Mouse (Mus musculus) megakaryocyte, adult 5-6 weeks (primary cell): ENCODE measurements around the gene Ripply2. TPM values are rescaled to one million over a fixed set of nuclear protein-coding genes. Genes with fewer than 3 reads are reported as not detected.
A peak's percentile ranks its signal among the peaks of the same experiment; 100 is the strongest.
"Not testable (repeated sequence)": the region's sequence is repeated elsewhere in the genome, so short reads cannot be mapped to it uniquely, and the experiment has no call there.

Experiments
- ATAC-seq: 2 replicates; pipeline ENCODE4 v1.8.0; 2016; ENCODE audit warnings: mild to moderate bottlenecking, inconsistent platforms; ENCODE audit not compliant: poor library complexity, severe bottlenecking
- total RNA-seq, 2 experiments: library from RNA; stranded (forward) in 1 of 2; stranded (reverse) in 1 of 2; fragments of 153-499, 151-499 nt in 1 of 2; fragments of 221-1000, 200-1000 nt in 1 of 2; gene quantifications; 2 replicates each; pipeline versions ENCODE4 v1.2.3 to v1.2.4; 2015 to 2017

The Ripply2 gene
- total RNA-seq (2015) (not detected in 2 replicates), total RNA-seq (2017) (not detected in 2 replicates)

- no peak for ATAC-seq
These were observed at the start of gene Ripply2 for GRCm38 (mm10) chr9:87015288-87015937. TSS of gene Ripply2 (plus strand) at chr9:87015537.

DNA sequence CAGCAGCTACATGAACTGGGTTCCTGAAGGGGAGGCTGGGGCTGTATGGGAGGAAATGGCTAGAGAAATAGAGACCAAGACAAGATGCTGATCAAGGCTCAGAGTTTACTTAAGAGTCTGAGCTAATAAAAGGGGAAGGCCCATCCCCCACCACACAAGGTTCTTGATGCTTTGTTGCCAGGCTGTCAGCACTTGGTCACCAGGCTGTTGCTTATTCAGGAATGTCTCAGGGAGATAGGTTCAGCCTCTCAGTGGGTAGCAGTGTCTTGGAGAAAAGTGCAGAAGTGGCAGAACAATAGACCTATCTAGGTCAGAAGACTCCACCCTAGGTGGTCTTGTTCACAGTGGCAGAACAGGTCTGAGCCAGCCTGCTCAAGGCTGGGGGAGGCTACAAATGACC is 42.9 kb upstream of the Ripply2 start:
- not testable (repeated sequence) for ATAC-seq

DNA sequence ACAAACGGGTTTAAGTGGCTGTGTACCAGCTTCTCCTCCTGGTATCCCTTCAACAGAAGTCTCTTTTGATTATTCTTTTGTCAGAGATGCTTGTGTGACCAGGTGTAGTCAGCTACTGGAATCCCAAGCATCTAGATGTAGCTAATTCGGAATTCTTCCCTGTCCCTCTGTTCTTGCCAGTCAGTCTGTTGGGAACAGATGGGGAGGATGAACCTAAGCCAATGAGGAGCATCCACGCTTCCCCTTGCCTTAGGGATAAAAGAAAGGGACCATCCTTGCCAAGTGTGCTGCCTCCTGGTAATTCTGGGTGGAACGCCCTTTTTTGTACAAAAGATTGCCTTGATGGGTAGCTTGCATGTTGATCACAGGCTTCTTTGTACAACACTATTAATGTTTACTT is 41.8 kb upstream of the Ripply2 start:
- ATAC-seq, result no peak

GRCm38 (mm10) chr9:86976896-86977295 is 38.4 kb upstream of the Ripply2 start:
- no peak for ATAC-seq

- ATAC-seq, result no peak
These were observed 37.0 kb upstream of the Ripply2 start for GRCm38 (mm10) chr9:86978257-86978907.

DNA sequence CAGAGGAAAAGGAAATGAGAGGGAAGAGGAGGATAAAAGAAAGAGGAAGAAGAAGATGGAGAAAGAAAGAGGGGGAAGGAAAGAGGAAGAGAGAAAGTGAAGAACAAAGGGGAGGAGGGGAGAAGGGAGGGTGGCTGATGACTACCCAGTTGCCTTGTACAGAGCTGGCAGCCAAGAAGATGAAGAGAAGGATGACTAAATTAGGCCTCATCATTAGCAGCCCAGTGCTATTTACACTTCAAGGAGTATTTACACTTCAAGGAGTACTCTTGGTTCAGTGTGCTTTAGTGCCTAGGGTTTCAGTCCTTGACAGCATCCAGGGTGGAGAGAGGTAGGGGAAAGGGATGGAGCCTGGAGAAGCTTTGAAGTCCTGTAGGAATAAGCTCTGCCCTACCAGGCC is 35.3 kb upstream of the Ripply2 start:
- ATAC-seq, result no peak

DNA sequence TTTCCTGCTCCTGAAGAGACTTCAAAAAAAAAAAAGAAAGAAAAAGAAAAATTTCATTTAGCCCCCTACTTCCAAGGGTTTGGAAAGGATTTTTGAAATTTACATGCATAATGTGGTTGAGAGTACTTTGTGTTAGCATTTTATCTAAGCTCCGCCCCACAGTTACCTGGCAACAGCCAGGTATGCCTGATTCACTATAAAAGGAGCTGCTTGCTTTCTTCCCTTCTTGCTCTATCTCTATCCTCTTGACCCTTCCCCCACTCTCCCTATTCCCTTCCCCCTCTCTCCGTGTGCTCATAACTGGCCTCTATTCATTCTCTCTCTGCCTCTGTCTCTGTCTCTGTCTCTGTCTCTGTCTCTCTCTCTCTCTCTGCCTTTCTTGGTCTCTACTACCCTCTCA is 34.4 kb upstream of the Ripply2 start:
- no peak for ATAC-seq

GRCm38 (mm10) chr9:86981551-86981950 is 33.8 kb upstream of the Ripply2 start:
- ATAC-seq, result peak; percentile 27; the same call in 1 of the 2 replicates

GRCm38 (mm10) chr9:86984583-86984982 is 30.8 kb upstream of the Ripply2 start:
- no peak for ATAC-seq

- no peak for ATAC-seq
These were observed 30.2 kb upstream of the Ripply2 start for GRCm38 (mm10) chr9:86985105-86985504.

- no peak for ATAC-seq
These were observed 28.5 kb upstream of the Ripply2 start for GRCm38 (mm10) chr9:86986703-86987296.

GRCm38 (mm10) chr9:86989822-86990221 is 25.5 kb upstream of the Ripply2 start:
- ATAC-seq, result no peak

DNA sequence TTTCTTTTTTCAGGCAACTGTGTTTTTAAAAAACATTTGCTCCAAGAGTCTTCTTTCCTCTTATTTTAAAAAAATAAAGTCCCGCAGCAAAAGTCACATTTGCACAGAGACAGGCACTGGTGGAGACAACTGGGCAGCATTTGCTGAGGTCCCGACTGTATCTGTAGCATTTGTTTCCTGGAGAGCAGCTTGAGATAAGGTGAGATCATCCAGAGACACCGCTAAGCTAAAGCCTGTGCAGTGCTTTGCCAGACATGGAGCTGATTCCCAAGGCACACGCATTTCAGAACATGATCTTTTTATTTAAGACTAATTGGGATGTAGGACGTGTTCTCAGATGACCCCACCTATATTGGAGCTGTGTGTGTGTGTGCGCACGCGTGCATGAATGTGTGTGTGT is 23.6 kb upstream of the Ripply2 start:
- ATAC-seq, result no peak

- ATAC-seq, result no peak
These were observed 18.2 kb upstream of the Ripply2 start for GRCm38 (mm10) chr9:86997046-86997691.

- no peak for ATAC-seq
These were observed 15.3 kb upstream of the Ripply2 start for GRCm38 (mm10) chr9:86999956-87000582.

- no peak for ATAC-seq
These were observed 10.5 kb upstream of the Ripply2 start for GRCm38 (mm10) chr9:87004701-87005434.

DNA sequence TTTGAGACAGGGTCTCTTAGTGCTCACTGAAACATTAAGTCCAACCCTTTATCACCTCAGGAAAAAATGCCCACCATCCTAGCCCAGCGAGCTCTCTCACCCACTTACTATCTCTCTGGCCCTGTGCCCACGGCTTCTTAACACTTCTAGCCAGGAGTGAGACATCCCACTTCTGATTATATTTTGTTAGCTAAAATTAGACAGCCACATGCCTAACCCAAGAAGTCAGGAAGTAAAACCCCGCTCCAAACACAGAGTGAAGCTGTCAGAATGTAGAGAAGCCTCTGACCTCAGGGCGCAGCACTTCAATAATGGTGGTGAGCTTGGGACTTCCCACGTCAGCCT is 9.9 kb upstream of the Ripply2 start:
- ATAC-seq, result no peak

GRCm38 (mm10) chr9:87008507-87008906 is 6.8 kb upstream of the Ripply2 start:
- ATAC-seq, result no peak

DNA sequence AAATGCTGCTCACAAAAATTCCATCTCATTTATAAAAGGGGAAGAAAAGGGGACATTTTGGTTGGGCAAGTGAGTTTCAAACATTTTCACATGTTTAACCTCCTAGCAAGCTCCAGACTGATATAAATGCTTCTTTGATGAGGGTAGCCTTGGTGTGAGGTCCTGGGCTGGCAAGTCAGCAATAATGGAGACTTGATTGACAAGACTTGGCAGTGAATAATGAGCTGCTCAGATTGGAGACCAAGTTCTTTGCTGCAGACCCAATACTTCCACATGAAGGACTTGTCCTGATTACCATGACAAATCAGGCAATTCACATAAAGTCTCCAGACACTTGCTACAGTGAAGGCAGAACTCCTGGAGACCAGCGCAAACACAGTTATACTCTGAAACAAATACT is 6.4 kb upstream of the Ripply2 start:
- no peak for ATAC-seq

DNA sequence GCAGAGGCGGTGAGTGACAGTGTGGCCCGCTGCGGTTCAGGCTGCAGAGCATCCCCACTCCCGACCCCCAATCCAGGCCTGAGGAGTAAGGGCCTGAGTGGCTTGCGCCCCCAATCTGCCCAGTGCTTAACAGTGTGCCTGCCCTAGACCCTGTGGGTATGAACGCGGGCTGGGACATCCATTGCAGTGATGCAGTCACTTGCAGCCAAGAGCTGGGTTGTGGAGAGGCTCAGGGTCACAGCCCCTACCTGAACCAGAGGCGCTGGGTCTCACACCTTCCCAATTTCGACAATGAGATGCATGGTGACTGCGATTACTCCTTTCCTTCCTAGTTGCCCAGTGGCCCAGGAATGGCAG is 579 bp downstream of the Ripply2 start:
- no peak for ATAC-seq
